Mouse (Mus musculus): ENCODE results near the gene Rpl35. TPM values are rescaled to one million over a fixed set of nuclear protein-coding genes. Genes with fewer than 3 reads are reported as not detected.

The Rpl35 gene
- polyA plus RNA-seq, 1 experiment from 2014 or later, result 1,382 TPM

DNA sequence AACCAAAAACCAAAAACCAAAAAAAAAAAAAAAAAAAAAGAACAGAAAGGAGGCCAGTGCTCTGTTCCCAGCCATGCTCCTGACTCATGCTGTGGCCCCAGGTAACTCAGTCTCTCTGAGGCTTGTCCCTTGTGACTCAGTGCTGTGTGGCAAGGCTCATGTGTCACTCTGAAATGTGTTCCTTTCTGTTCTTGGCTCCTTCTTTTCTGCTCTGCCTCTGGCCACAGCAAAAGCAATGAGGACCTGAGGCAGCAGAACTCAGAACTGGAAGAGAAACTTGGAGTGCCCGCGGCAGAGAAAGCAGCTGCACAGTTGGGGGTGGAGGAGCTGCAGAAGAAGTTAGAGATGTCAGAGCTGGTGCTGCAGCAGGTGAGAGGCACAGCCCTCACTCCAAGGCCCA is 31.3 kb downstream of the Rpl35 start:
- no peaks in the 10 kb centered on the region for H3K36me3 ChIP-seq (ENCODE audit: control insufficient read depth, insufficient read depth, low read length)
- H3K9me3 ChIP-seq (ENCODE audit: control insufficient read depth, low read length), result no peaks in the 10 kb centered on the region
- no peak overlapping the region for H3K4me2 ChIP-seq
- H3K27me3 ChIP-seq (replicated peaks; ENCODE audit: control insufficient read depth, insufficient read depth, low read length), result peaks cover 6% of the 10 kb centered on the region
- no peak overlapping the region for H3K9ac ChIP-seq (ENCODE audit: low read depth, low read length)
- WGBS, result 39% methylated on average over 2 of the region's 2 CpGs
- H3K4me1 ChIP-seq (replicated peaks; ENCODE audit: control insufficient read depth, insufficient read depth, low read length), result peaks cover 12% of the 10 kb centered on the region
- ATAC-seq (replicated peaks; ENCODE audit: low FRiP score) (no peak), DNase-seq (ENCODE audit: low spot score) (no peak)
- no peak overlapping the region for H3K27ac ChIP-seq (ENCODE audit: low read depth, low read length)
- H3K4me3 ChIP-seq (ENCODE audit: low read depth, low read length), result no peak overlapping the region

DNA sequence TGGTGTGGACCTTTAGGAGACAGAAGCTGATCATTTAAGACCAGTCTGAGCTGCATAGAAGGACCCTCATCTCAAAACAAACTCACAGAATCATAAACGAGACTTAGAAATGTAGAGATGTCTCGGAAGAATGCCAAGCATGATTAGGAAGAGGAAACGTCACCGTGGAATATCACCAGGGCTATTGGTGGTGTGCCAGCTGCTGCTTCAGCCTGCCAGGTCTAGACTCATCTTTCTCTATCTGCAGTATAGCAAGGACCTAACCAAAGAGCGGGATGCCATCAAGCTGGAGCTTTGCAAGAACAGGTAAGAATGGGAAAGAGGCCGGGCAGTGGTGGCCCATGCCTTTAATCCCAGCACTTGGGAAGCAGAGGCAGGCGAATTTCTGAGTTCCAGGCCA is 31.7 kb downstream of the Rpl35 start:
- peaks cover 13% of the 10 kb centered on the region for H3K4me1 ChIP-seq (replicated peaks; ENCODE audit: control insufficient read depth, insufficient read depth, low read length)
- no peak for DNase-seq (ENCODE audit: low spot score)
- H3K9ac ChIP-seq (ENCODE audit: low read depth, low read length), result no peak overlapping the region
- no peak overlapping the region for H3K4me2 ChIP-seq
- peaks cover 6% of the 10 kb centered on the region for H3K27me3 ChIP-seq (replicated peaks; ENCODE audit: control insufficient read depth, insufficient read depth, low read length)
- H3K4me3 ChIP-seq (ENCODE audit: low read depth, low read length), result no peak overlapping the region
- ATAC-seq (replicated peaks; ENCODE audit: low FRiP score), result no peak
- no peaks in the 10 kb centered on the region for H3K9me3 ChIP-seq (ENCODE audit: control insufficient read depth, low read length)
- H3K27ac ChIP-seq (ENCODE audit: low read depth, low read length), result no peak overlapping the region
- H3K36me3 ChIP-seq (ENCODE audit: control insufficient read depth, insufficient read depth, low read length), result no peaks in the 10 kb centered on the region
- WGBS, result 83% methylated on average over 7 of the region's 7 CpGs

DNA sequence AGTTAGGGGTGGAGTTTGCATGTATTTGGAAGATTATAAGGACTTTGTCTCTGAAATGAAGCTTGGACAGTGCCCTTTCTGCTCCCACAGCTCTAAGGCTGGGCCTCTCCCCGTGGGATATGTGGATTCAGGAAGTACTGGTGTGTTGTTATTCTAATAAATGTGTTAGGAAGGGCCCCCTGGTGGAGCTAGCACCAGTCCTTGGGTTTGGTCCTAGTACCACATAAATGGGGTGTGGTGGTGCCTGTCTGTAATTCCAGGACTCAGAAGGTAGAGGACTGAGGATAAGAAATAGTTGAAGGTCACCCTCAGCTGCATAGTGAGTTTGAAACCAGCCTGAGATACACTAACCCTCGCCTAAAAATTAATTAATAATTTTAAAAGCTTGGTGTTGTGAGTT is 32.2 kb downstream of the Rpl35 start:
- WGBS, result 31% methylated on average over 2 of the region's 2 CpGs

DNA sequence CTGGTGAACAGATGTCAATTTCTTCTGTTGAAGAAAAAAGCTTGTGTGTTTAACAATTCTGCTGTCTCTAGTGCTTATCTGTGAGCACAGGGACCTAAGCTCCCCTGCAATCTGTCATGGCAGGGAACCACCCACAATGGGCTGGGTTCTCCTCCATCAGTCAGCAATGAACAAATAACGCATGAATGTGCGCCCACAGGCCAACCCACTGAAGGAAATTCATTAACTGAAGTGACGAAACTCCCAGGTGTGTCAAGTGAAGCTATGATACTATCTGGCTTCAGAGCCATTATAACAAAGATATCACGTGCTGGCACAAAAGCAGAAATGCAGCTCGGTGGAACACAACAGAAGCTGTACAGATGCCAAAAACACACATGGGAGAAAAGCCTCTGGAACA is 35.4 kb downstream of the Rpl35 start:
- H3K27me3 ChIP-seq (replicated peaks; ENCODE audit: control insufficient read depth, insufficient read depth, low read length), result no peaks in the 10 kb centered on the region
- DNase-seq (ENCODE audit: low spot score) (no peak), ATAC-seq (replicated peaks; ENCODE audit: low FRiP score) (peak; percentile 93)
- H3K9ac ChIP-seq (ENCODE audit: low read depth, low read length), result no peak overlapping the region; the same call in 1 of the 2 replicates
- H3K27ac ChIP-seq (ENCODE audit: low read depth, low read length), result peak overlapping the region; percentile 76
- H3K36me3 ChIP-seq (ENCODE audit: control insufficient read depth, insufficient read depth, low read length), result no peaks in the 10 kb centered on the region
- 58% methylated on average over 5 of the region's 5 CpGs for WGBS
- peaks cover 13% of the 10 kb centered on the region for H3K4me1 ChIP-seq (replicated peaks; ENCODE audit: control insufficient read depth, insufficient read depth, low read length)
- no peak overlapping the region for H3K4me3 ChIP-seq (ENCODE audit: low read depth, low read length)
- peak overlapping the region; percentile 22; the same call in 1 of the 2 replicates for H3K4me2 ChIP-seq
- no peaks in the 10 kb centered on the region for H3K9me3 ChIP-seq (ENCODE audit: control insufficient read depth, low read length)

More for the DNA sequence above, 32.2 kb downstream of the Rpl35 start:
- ATAC-seq (replicated peaks; ENCODE audit: low FRiP score) (no peak), DNase-seq (ENCODE audit: low spot score) (no peak)
- Histone ChIP-seq H3K27me3 (replicated peaks; ENCODE audit: control insufficient read depth, insufficient read depth, low read length) (peaks cover 6% of the 10 kb centered on the region), H3K9me3 (ENCODE audit: control insufficient read depth, low read length) (no peaks in the 10 kb centered on the region), H3K9ac (ENCODE audit: low read depth, low read length) (no peak overlapping the region), H3K4me3 (ENCODE audit: low read depth, low read length) (no peak overlapping the region), H3K36me3 (ENCODE audit: control insufficient read depth, insufficient read depth, low read length) (no peaks in the 10 kb centered on the region), H3K27ac (ENCODE audit: low read depth, low read length) (no peak overlapping the region), H3K4me1 (replicated peaks; ENCODE audit: control insufficient read depth, insufficient read depth, low read length) (peaks cover 13% of the 10 kb centered on the region), H3K4me2 (no peak overlapping the region)

DNA sequence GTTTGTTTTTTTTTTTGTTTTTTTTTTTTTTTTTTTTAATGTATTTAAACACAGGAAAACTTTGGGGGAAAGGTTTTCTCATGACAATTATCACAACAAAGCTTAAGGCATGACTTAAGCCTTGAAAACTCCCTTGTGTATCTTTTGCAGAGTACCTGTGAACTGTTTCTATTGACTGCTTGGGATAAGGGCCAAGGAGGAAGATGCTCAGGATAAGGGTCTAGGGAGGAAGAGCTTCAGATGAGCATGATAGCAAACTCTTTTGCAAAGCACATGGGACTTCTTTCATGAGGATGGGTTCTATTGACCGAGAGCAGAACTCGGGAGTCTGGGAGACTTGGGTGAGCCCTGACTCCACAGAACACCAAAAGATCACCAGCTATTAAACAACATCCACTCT is 35.8 kb downstream of the Rpl35 start:
- H3K4me1 ChIP-seq (replicated peaks; ENCODE audit: control insufficient read depth, insufficient read depth, low read length), result peaks cover 13% of the 10 kb centered on the region
- DNase-seq (ENCODE audit: low spot score) (no peak), ATAC-seq (replicated peaks; ENCODE audit: low FRiP score) (no peak; the same call in 1 of the 2 replicates)
- H3K9ac ChIP-seq (ENCODE audit: low read depth, low read length), result no peak overlapping the region
- H3K4me2 ChIP-seq, result peak overlapping the region; percentile 22
- no peak overlapping the region for H3K4me3 ChIP-seq (ENCODE audit: low read depth, low read length)
- no peaks in the 10 kb centered on the region for H3K27me3 ChIP-seq (replicated peaks; ENCODE audit: control insufficient read depth, insufficient read depth, low read length)
- no peaks in the 10 kb centered on the region for H3K9me3 ChIP-seq (ENCODE audit: control insufficient read depth, low read length)
- H3K27ac ChIP-seq (ENCODE audit: low read depth, low read length), result peak overlapping the region; percentile 76
- 62% methylated on average over 2 of the region's 2 CpGs for WGBS
- H3K36me3 ChIP-seq (ENCODE audit: control insufficient read depth, insufficient read depth, low read length), result no peaks in the 10 kb centered on the region

DNA sequence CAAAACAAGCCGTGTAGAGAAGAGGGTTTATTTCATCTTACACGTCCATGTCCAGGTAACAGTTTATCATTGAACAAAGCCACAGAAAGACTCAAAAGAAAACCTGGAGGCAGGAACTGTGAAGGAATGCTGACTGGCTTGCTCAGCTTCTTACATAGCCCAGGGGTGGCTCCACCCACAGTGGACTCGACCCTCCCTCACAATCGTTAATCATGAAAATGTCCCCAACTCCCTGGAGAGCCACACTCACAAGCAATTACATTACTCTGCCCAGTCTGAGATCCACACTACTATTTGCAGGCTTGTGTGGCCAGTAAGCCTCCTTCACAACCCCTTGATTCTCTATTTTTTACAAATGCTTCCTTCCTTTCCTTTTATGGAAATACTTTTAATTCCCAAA is 41.2 kb downstream of the Rpl35 start:
- H3K4me3 ChIP-seq (ENCODE audit: low read depth, low read length), result no peak overlapping the region
- no peaks in the 10 kb centered on the region for H3K9me3 ChIP-seq (ENCODE audit: control insufficient read depth, low read length)
- no peak overlapping the region for H3K4me2 ChIP-seq
- H3K9ac ChIP-seq (ENCODE audit: low read depth, low read length), result no peak overlapping the region
- no peak for DNase-seq (ENCODE audit: low spot score)
- H3K27me3 ChIP-seq (replicated peaks; ENCODE audit: control insufficient read depth, insufficient read depth, low read length), result no peaks in the 10 kb centered on the region
- WGBS, result 37% methylated on average over 4 of the region's 4 CpGs
- no peaks in the 10 kb centered on the region for H3K36me3 ChIP-seq (ENCODE audit: control insufficient read depth, insufficient read depth, low read length)
- ATAC-seq (replicated peaks; ENCODE audit: low FRiP score), result no peak
- H3K27ac ChIP-seq (ENCODE audit: low read depth, low read length), result no peak overlapping the region
- H3K4me1 ChIP-seq (replicated peaks; ENCODE audit: control insufficient read depth, insufficient read depth, low read length), result 0 out of 2 replicates have a peak, but pooled peaks cover 1% of the 10 kb centered on the region

DNA sequence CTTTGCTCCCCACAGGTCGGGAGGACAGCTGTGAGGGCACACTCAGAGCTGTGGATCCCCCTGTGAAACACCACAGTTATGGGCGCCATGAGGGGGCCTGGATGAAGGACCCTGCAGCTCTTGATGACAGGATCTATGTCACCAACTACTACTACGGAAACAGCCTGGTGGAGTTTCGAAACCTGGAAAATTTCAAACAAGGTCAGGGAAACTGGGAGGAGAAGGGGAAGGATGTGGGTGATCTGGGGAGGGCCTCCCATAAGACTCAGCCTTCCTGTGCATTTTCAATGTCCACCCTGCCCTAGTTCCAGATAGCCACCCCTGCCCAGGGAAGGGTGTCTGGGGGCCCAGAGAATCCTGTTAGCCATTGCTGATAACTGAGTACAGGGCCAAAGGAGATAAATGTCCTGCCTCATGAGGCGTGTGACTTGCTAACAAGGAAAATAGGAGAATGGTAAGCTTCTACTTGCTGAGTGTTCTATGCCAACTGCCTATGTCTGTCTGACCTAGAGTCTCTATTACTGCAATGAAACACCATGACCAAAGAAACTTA is 47.7 kb downstream of the Rpl35 start:
- peak; percentile 66; the same call in 1 of the 2 replicates for ATAC-seq (replicated peaks; ENCODE audit: low FRiP score)
- Histone ChIP-seq H3K36me3 (ENCODE audit: control insufficient read depth, insufficient read depth, low read length) (no peaks in the 10 kb centered on the region), H3K27me3 (replicated peaks; ENCODE audit: control insufficient read depth, insufficient read depth, low read length) (no peaks in the 10 kb centered on the region), H3K9ac (ENCODE audit: low read depth, low read length) (0 out of 2 replicates have a peak overlapping the region, but pooled peaks have one; percentile 17), H3K9me3 (ENCODE audit: control insufficient read depth, low read length) (no peaks in the 10 kb centered on the region), H3K4me3 (ENCODE audit: low read depth, low read length) (no peak overlapping the region), H3K4me2 (no peak overlapping the region), H3K27ac (ENCODE audit: low read depth, low read length) (no peak overlapping the region), H3K4me1 (replicated peaks; ENCODE audit: control insufficient read depth, insufficient read depth, low read length) (0 out of 2 replicates have a peak, but pooled peaks cover 5% of the 10 kb centered on the region)
- 67% methylated on average over 5 of the region's 5 CpGs for WGBS
- no peak for DNase-seq (ENCODE audit: low spot score)

DNA sequence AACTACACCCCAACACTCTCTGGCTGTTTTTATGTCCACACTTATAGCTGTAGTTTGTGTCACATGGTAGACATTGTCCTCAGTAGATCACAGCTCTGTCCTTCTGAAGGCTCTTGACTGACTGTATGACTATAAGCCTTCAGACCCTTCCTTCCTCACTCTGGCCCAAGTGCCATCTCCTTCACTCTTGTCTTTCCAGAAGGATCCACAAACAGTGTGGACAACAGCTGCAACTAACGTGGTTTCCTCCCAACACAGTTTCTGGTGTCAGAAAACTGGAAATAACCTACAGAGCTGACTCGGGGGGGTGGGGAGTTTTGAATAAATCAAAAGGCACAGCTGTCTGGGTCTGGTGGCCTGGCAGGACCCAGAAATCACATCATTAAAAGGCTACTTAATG is 49.4 kb downstream of the Rpl35 start:
- Histone ChIP-seq H3K36me3 (ENCODE audit: control insufficient read depth, insufficient read depth, low read length) (no peaks in the 10 kb centered on the region), H3K27ac (ENCODE audit: low read depth, low read length) (no peak overlapping the region), H3K27me3 (replicated peaks; ENCODE audit: control insufficient read depth, insufficient read depth, low read length) (no peaks in the 10 kb centered on the region), H3K4me3 (ENCODE audit: low read depth, low read length) (no peak overlapping the region), H3K4me2 (no peak overlapping the region), H3K9ac (ENCODE audit: low read depth, low read length) (no peak overlapping the region), H3K9me3 (ENCODE audit: control insufficient read depth, low read length) (no peaks in the 10 kb centered on the region), H3K4me1 (replicated peaks; ENCODE audit: control insufficient read depth, insufficient read depth, low read length) (0 out of 2 replicates have a peak, but pooled peaks cover 5% of the 10 kb centered on the region)
- ATAC-seq (replicated peaks; ENCODE audit: low FRiP score) (no peak), DNase-seq (ENCODE audit: low spot score) (no peak)
- WGBS, result 50% methylated on average over 2 of the region's 2 CpGs

DNA sequence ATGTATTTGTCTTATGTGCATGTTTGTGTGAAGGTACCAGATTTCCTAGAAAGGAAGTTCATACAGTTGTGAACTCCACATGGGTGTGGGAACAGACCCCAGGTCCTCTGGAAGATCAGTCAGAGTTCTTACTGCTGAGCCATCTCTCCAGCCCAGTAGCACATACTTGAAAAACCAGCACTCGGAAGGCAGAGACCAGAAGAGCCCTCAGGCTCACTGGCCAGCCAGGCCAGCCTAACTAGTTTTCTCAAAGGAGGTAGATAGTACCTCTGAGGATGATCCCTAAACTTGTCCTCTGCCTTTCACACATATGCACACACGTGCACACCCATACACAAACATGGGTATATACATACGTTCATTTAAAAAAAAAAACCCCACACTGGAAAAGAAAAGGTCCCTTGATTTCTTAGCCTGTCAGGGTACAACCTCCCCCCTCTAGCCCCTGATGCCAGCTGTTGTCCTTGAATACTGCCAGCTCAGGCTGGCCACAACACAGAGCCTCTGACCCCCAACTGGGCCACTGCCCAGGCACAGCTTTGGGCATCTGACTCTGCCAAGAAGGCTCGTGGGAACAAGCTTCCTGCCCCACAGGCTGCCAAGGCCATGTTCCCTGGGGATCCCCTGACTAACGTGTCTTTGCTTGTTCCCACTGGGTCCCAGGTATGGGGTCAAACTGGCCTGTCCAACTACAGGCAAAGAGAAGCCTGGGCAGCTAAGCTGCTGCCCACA is 52.1 kb downstream of the Rpl35 start:
- Histone ChIP-seq H3K4me3 (ENCODE audit: low read depth, low read length) (no peak overlapping the region), H3K27ac (ENCODE audit: low read depth, low read length) (no peak overlapping the region), H3K4me2 (no peak overlapping the region), H3K36me3 (ENCODE audit: control insufficient read depth, insufficient read depth, low read length) (no peaks in the 10 kb centered on the region), H3K4me1 (replicated peaks; ENCODE audit: control insufficient read depth, insufficient read depth, low read length) (peaks cover 7% of the 10 kb centered on the region; the same call in 1 of the 2 replicates), H3K9ac (ENCODE audit: low read depth, low read length) (no peak overlapping the region), H3K9me3 (ENCODE audit: control insufficient read depth, low read length) (no peaks in the 10 kb centered on the region), H3K27me3 (replicated peaks; ENCODE audit: control insufficient read depth, insufficient read depth, low read length) (no peaks in the 10 kb centered on the region)
- no peak for ATAC-seq (replicated peaks; ENCODE audit: low FRiP score)
- 80% methylated on average over 5 of the region's 5 CpGs for WGBS
- DNase-seq (ENCODE audit: low spot score), result no peak

Data from liver, embryonic 11.5 days (tissue).